Mouse (Mus musculus): ENCODE results near the gene Aldoc.

GRCm38 (mm10) chr11:78363309-78364007 is 40.7 kb downstream of the Aldoc start:
- TF ChIP-seq CTCF (IDR thresholded peaks at IDR 0.05; ENCODE audit: low read depth) (no peak), EP300 (IDR thresholded peaks at IDR 0.05; ENCODE audit: low read depth) (no peak)

Data from heart, postnatal 0 days (tissue).